ENCODE assay signal across 8 mouse cellular contexts in the genomic region with DNA sequence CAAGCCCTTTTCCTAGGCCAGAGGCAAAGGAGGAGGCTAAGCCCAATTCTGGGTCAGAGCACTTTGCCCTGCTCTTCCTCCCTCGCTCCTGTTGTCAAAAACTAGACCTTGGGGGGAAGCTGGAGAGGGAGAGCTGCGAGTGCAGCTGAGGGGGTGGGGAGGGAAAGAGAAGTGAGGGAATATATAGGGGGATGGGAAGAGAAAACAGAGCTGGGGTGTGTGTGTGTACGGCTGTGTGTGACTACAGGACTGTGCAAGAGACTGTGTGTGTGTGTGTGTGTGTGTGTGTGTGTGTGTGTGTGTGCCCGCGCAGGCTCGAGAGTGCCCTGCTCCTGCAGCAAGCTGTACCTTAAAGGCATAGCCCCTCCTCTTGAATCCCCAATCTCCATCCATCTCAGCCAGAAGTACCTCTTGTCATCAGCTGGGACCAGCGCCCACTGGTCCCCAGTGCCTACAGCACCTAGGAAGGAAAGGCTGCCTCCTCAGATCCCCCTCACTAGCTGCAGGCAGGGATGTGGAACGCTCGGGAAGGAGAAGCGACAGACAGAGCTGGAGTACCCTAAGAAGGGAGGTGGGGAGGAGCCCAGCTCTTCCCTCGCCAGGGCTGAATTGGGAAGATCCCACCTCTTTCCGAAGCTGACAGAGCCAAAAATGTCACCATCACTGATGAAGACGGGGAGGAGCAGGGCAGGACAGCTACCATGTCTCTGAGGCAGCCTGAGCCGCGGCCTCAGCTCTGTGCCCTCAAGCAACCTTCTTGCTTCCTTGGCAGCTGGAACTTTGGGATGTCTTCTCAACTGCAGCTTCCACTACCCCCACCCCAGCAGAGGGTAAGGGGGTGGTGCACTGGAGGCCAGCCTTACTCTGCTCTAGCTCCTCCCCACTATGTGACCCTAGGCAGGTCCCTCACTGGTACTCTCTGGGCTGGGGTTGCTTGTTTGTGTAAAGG. TPM values are rescaled to one million over a fixed set of nuclear protein-coding genes. Genes with fewer than 3 reads are reported as not detected.
DNase-seq lines count a peak whose midpoint lies in the region; ATAC-seq lines count a peak whose summit lies in the region.

No protein-coding gene starts in this region.

- peak overlapping the region; percentile 10 for H3K4me3 ChIP-seq in liver, embryonic 11.5 days (ENCODE audit: low read depth, low read length)
- peak overlapping the region; percentile 27 for H3K4me3 ChIP-seq in stomach, embryonic 16.5 days (replicated peaks; ENCODE audit: low read length)

- no peaks in the 10 kb centered on the region for H3K9me3 ChIP-seq in liver, embryonic 11.5 days (ENCODE audit: control insufficient read depth, low read length)
- H3K9me3 ChIP-seq in stomach, embryonic 16.5 days (replicated peaks; ENCODE audit: control insufficient read depth, low read length) = no peaks in the 10 kb centered on the region

- DNase-seq in embryo, embryonic 10 days (ENCODE audit: low spot score) = peak; percentile 74
- no peak for DNase-seq in embryo, embryonic 9.5 days (ENCODE audit: extremely low spot score)
- peak; percentile 54 for DNase-seq in right cerebral cortex, postnatal 14 days
- DNase-seq in right cerebral cortex, postnatal 36 days (ENCODE audit: low spot score in 2 of 2) = no peak
- no peak for DNase-seq in liver, embryonic 11.5 days (ENCODE audit: low spot score)
- DNase-seq in spleen, postnatal 36 days (ENCODE audit: low spot score in 2 of 2) = no peak

- peak overlapping the region; percentile 62 for H3K27ac ChIP-seq in liver, embryonic 11.5 days (ENCODE audit: low read depth, low read length)
- peak overlapping the region; percentile 57 for H3K27ac ChIP-seq in stomach, embryonic 16.5 days (ENCODE audit: low read length)

- H3K36me3 ChIP-seq in liver, embryonic 11.5 days (ENCODE audit: control insufficient read depth, insufficient read depth, low read length) = no peaks in the 10 kb centered on the region
- H3K36me3 ChIP-seq in stomach, embryonic 16.5 days (ENCODE audit: control insufficient read depth, insufficient read depth, low read length) = no peaks in the 10 kb centered on the region

- no peak overlapping the region for H3K9ac ChIP-seq in liver, embryonic 11.5 days (ENCODE audit: low read depth, low read length)
- H3K9ac ChIP-seq in stomach, embryonic 16.5 days (ENCODE audit: low read length) = peak overlapping the region; percentile 58

- 23% methylated on average over 15 of the region's 15 CpGs for WGBS in liver, embryonic 11.5 days
- WGBS in stomach, embryonic 16.5 days = 22% methylated on average over 15 of the region's 15 CpGs

- H3K4me1 ChIP-seq in liver, embryonic 11.5 days (replicated peaks; ENCODE audit: control insufficient read depth, insufficient read depth, low read length) = peaks cover 31% of the 10 kb centered on the region
- H3K4me1 ChIP-seq in stomach, embryonic 16.5 days (ENCODE audit: control insufficient read depth, insufficient read depth, low read length) = peaks cover 27% of the 10 kb centered on the region

- ATAC-seq in liver, embryonic 11.5 days (replicated peaks; ENCODE audit: low FRiP score) = peak; percentile 31; the same call in 1 of the 2 replicates
- ATAC-seq in stomach, embryonic 16.5 days (ENCODE audit: insufficient read depth, low FRiP score) = peak; percentile 60
- no peak for ATAC-seq in activated CD4-positive, CD25-positive, alpha-beta regulatory T cell, adult 4 months

- H3K4me2 ChIP-seq in liver, embryonic 11.5 days = peak overlapping the region; percentile 50
- peak overlapping the region; percentile 39 for H3K4me2 ChIP-seq in stomach, embryonic 16.5 days (ENCODE audit: low read depth, low read length)

- peaks cover 2% of the 10 kb centered on the region; the same call in 1 of the 2 replicates for H3K27me3 ChIP-seq in liver, embryonic 11.5 days (replicated peaks; ENCODE audit: control insufficient read depth, insufficient read depth, low read length)
- no peaks in the 10 kb centered on the region; the same call in 1 of the 2 replicates for H3K27me3 ChIP-seq in stomach, embryonic 16.5 days (ENCODE audit: control insufficient read depth, insufficient read depth, low read length)

RNA-seq across cellular contexts. Expression of gene Acot11, which starts 49.8 kb away (rescaled TPM):
- 2.9 and 3.9 TPM in 2 replicates for polyA plus RNA-seq in liver, embryonic 11.5 days (2014; fragmentation: Nextera tagmentation; extraction: Ambion mirVana)
- polyA plus RNA-seq in stomach, embryonic 16.5 days (2015; fragmentation: Nextera tagmentation; extraction: Ambion mirVana) = 7.9 and 10.5 TPM in 2 replicates
- polyA plus RNA-seq in activated CD4-positive, CD25-positive, alpha-beta regulatory T cell, adult 4 months (2017; shearing (Covaris generic)) = 1 to 10 TPM; 6.1 to 9.0 TPM

RNA-seq across cellular contexts. Expression of gene Ssbp3, which starts 55.9 kb away (rescaled TPM):
- polyA plus RNA-seq in liver, embryonic 11.5 days (2014; fragmentation: Nextera tagmentation; extraction: Ambion mirVana) = 71.1 and 89.0 TPM in 2 replicates
- 48.4 and 52.8 TPM in 2 replicates for polyA plus RNA-seq in stomach, embryonic 16.5 days (2015; fragmentation: Nextera tagmentation; extraction: Ambion mirVana)
- polyA plus RNA-seq in activated CD4-positive, CD25-positive, alpha-beta regulatory T cell, adult 4 months (2017; shearing (Covaris generic)) = 10 to 100 TPM; 42.9 to 48.0 TPM

Comparison
In these comparisons a context has a peak if more than half of its experiments do, and no peak if none do; other contexts are left out.
1. DNase-seq: peak in embryo, embryonic 10 days (single experiment) and right cerebral cortex, postnatal 14 days (single experiment); none in embryo, embryonic 9.5 days (single experiment), right cerebral cortex, postnatal 36 days (0 of 2), liver, embryonic 11.5 days (single experiment) and spleen, postnatal 36 days (0 of 2).